Mouse (Mus musculus) limb, embryonic 15.5 days (tissue): ENCODE measurements around the gene Hps1. TPM values are rescaled to one million over a fixed set of nuclear protein-coding genes. Genes with fewer than 3 reads are reported as not detected.

Source experiments
- ATAC-seq: fragments of 200-750 bp; cut with Nextera tagmentation; 2 replicates; pipeline ENCODE4 v1.8.0; 2017; ENCODE audit warnings: low read depth, moderate TSS enrichment; ENCODE audit not compliant: insufficient number of reproducible peaks, low FRiP score, low TSS enrichment
- H3K27ac ChIP-seq: fragments of 300-500 bp; sonication (generic); 2 replicates; pipeline ENCODE4 v1.5.1; 2015; ENCODE audit warnings: moderate library complexity, mild to moderate bottlenecking, inconsistent platforms
- H3K27me3 ChIP-seq: fragments of 300-500 bp; sonication (generic); 2 replicates; pipeline ENCODE4 v1.6.1; 2015; ENCODE audit warnings: inconsistent platforms
- H3K36me3 ChIP-seq: fragments of 300-500 bp; sonication (generic); 2 replicates; pipeline ENCODE4 v1.6.1; 2015; ENCODE audit warnings: inconsistent platforms
- H3K4me1 ChIP-seq: fragments of 300-500 bp; sonication (generic); 2 replicates; pipeline ENCODE4 v1.6.1; 2015; ENCODE audit warnings: inconsistent platforms
- H3K4me2 ChIP-seq: fragments of 300-500 bp; sonication (generic); 2 replicates; pipeline ENCODE4 v1.6.1; 2015; ENCODE audit warnings: mild to moderate bottlenecking, inconsistent platforms
- H3K4me3 ChIP-seq: fragments of 300-500 bp; sonication (generic); 2 replicates; pipeline ENCODE4 v1.5.1; 2015; ENCODE audit warnings: mild to moderate bottlenecking, inconsistent platforms
- H3K9ac ChIP-seq: fragments of 300-500 bp; sonication (generic); 2 replicates; pipeline ENCODE4 v1.6.1; 2015; ENCODE audit warnings: inconsistent platforms
- H3K9me3 ChIP-seq: fragments of 300-500 bp; sonication (generic); 2 replicates; pipeline ENCODE4 v1.6.1; 2016; ENCODE audit warnings: inconsistent platforms
- WGBS: fragments of 180-500 bp; shearing (Covaris S2); methylation state at CpG from one replicate; pipeline ENCODE4 v1.1.7; 2015; 5-methylcytosine and 5-hydroxymethylcytosine counted together
- polyA plus RNA-seq: library from polyadenylated mRNA; unstranded; fragments of >200 nt; fragmentation: Nextera tagmentation; extraction: Ambion mirVana; gene quantifications from 2 replicates; pipeline ENCODE4 v1.2.1, GENCODE M21; 2015

The Hps1 gene
- polyA plus RNA-seq, 1 experiment from 2014 or later: 15.3 TPM

- H3K27ac ChIP-seq: no peak overlapping the region
- no peak for ATAC-seq
- H3K4me2 ChIP-seq: no peak overlapping the region
- no peak overlapping the region for H3K9ac ChIP-seq
- H3K4me1 ChIP-seq: peaks cover 18% of the 10 kb centered on the region
- WGBS: 61% methylated on average over 9 of the region's 9 CpGs
- no peaks in the 10 kb centered on the region for H3K9me3 ChIP-seq
- H3K27me3 ChIP-seq: no peaks in the 10 kb centered on the region
- no peaks in the 10 kb centered on the region for H3K36me3 ChIP-seq
- H3K4me3 ChIP-seq: no peak overlapping the region
These were observed 42.0 kb downstream of the Hps1 start for GRCm38 (mm10) chr19:42737753-42738152.

GRCm38 (mm10) chr19:42734982-42735381, 44.8 kb downstream of the Hps1 start:
- Histone ChIP-seq H3K4me3 (no peak overlapping the region), H3K27me3 (no peaks in the 10 kb centered on the region), H3K27ac (no peak overlapping the region), H3K4me2 (no peak overlapping the region), H3K9ac (no peak overlapping the region), H3K36me3 (no peaks in the 10 kb centered on the region), H3K9me3 (no peaks in the 10 kb centered on the region), H3K4me1 (peaks cover 4% of the 10 kb centered on the region; the same call in 1 of the 2 replicates)
- WGBS: 64% methylated on average over 5 of the region's 5 CpGs
- ATAC-seq: no peak

- Histone ChIP-seq H3K4me1 (peaks cover 15% of the 10 kb centered on the region), H3K9ac (no peak overlapping the region), H3K27ac (no peak overlapping the region), H3K9me3 (no peaks in the 10 kb centered on the region), H3K27me3 (no peaks in the 10 kb centered on the region), H3K4me2 (no peak overlapping the region), H3K36me3 (no peaks in the 10 kb centered on the region), H3K4me3 (no peak overlapping the region)
- no peak for ATAC-seq
- WGBS: 84% methylated on average over 4 of the region's 4 CpGs
These were observed 52.4 kb downstream of the Hps1 start for GRCm38 (mm10) chr19:42727424-42727823.

- Histone ChIP-seq H3K27me3 (no peaks in the 10 kb centered on the region), H3K9ac (no peak overlapping the region), H3K4me1 (peaks cover 19% of the 10 kb centered on the region), H3K4me2 (no peak overlapping the region), H3K9me3 (no peaks in the 10 kb centered on the region), H3K4me3 (no peak overlapping the region), H3K27ac (no peak overlapping the region), H3K36me3 (no peaks in the 10 kb centered on the region)
- 92% methylated on average over 10 of the region's 10 CpGs for WGBS
- ATAC-seq: no peak
These were observed 53.0 kb downstream of the Hps1 start for GRCm38 (mm10) chr19:42726766-42727165.

GRCm38 (mm10) chr19:42725973-42726350, 53.8 kb downstream of the Hps1 start:
- Histone ChIP-seq H3K4me2 (no peak overlapping the region), H3K36me3 (no peaks in the 10 kb centered on the region), H3K4me3 (no peak overlapping the region), H3K9ac (no peak overlapping the region), H3K4me1 (peaks cover 19% of the 10 kb centered on the region), H3K27ac (no peak overlapping the region), H3K9me3 (no peaks in the 10 kb centered on the region), H3K27me3 (no peaks in the 10 kb centered on the region)
- 73% methylated on average over 3 of the region's 3 CpGs for WGBS
- no peak for ATAC-seq

- 29% methylated on average over 16 of the region's 16 CpGs for WGBS
- Histone ChIP-seq H3K4me2 (no peak overlapping the region), H3K4me3 (no peak overlapping the region), H3K27ac (no peak overlapping the region), H3K9ac (no peak overlapping the region), H3K36me3 (no peaks in the 10 kb centered on the region), H3K4me1 (peaks cover 19% of the 10 kb centered on the region), H3K9me3 (no peaks in the 10 kb centered on the region), H3K27me3 (no peaks in the 10 kb centered on the region)
- ATAC-seq: 0 out of 2 replicates have a peak, but pooled peaks have one; percentile 16
These were observed 54.5 kb downstream of the Hps1 start for GRCm38 (mm10) chr19:42725056-42725972.

- Histone ChIP-seq H3K36me3 (no peaks in the 10 kb centered on the region), H3K4me1 (peaks cover 19% of the 10 kb centered on the region), H3K27ac (no peak overlapping the region), H3K27me3 (peaks cover 7% of the 10 kb centered on the region; the same call in 1 of the 2 replicates), H3K4me3 (no peak overlapping the region), H3K9ac (no peak overlapping the region), H3K4me2 (no peak overlapping the region), H3K9me3 (no peaks in the 10 kb centered on the region)
- WGBS: 59% methylated on average over 6 of the region's 6 CpGs
- no peak for ATAC-seq
These were observed 56.5 kb downstream of the Hps1 start for GRCm38 (mm10) chr19:42723302-42723701.

- Histone ChIP-seq H3K36me3 (no peaks in the 10 kb centered on the region), H3K27me3 (peaks cover 7% of the 10 kb centered on the region; the same call in 1 of the 2 replicates), H3K9ac (no peak overlapping the region), H3K27ac (no peak overlapping the region), H3K9me3 (no peaks in the 10 kb centered on the region), H3K4me2 (no peak overlapping the region), H3K4me3 (no peak overlapping the region), H3K4me1 (peaks cover 22% of the 10 kb centered on the region)
- peak; percentile 43; the same call in 1 of the 2 replicates for ATAC-seq
- 3% methylated on average over 2 of the region's 2 CpGs for WGBS
These were observed 57.3 kb downstream of the Hps1 start for GRCm38 (mm10) chr19:42722500-42722899.

GRCm38 (mm10) chr19:42718101-42718500, 61.7 kb downstream of the Hps1 start:
- no peak overlapping the region for H3K4me3 ChIP-seq
- no peak overlapping the region for H3K4me2 ChIP-seq
- H3K9me3 ChIP-seq: no peaks in the 10 kb centered on the region
- WGBS: 52% methylated on average over 3 of the region's 3 CpGs
- ATAC-seq: no peak
- no peaks in the 10 kb centered on the region for H3K36me3 ChIP-seq
- H3K27ac ChIP-seq: no peak overlapping the region
- H3K27me3 ChIP-seq: peaks cover 7% of the 10 kb centered on the region; the same call in 1 of the 2 replicates
- H3K4me1 ChIP-seq: peaks cover 15% of the 10 kb centered on the region
- H3K9ac ChIP-seq: no peak overlapping the region

GRCm38 (mm10) chr19:42717668-42718067, 62.1 kb downstream of the Hps1 start:
- WGBS: 31% methylated on average over 5 of the region's 5 CpGs
- no peak overlapping the region for H3K4me2 ChIP-seq

GRCm38 (mm10) chr19:42716507-42716906, 63.3 kb downstream of the Hps1 start:
- Histone ChIP-seq H3K27ac (no peak overlapping the region), H3K4me1 (peaks cover 9% of the 10 kb centered on the region; the same call in 1 of the 2 replicates), H3K9me3 (no peaks in the 10 kb centered on the region), H3K36me3 (no peaks in the 10 kb centered on the region), H3K9ac (no peak overlapping the region), H3K4me3 (no peak overlapping the region), H3K4me2 (no peak overlapping the region), H3K27me3 (peaks cover 7% of the 10 kb centered on the region; the same call in 1 of the 2 replicates)
- WGBS: 48% methylated on average over 7 of the region's 7 CpGs
- ATAC-seq: no peak

More at GRCm38 (mm10) chr19:42717668-42718067, 62.1 kb downstream of the Hps1 start:
- ATAC-seq: no peak
- Histone ChIP-seq H3K9ac (no peak overlapping the region), H3K36me3 (no peaks in the 10 kb centered on the region), H3K27me3 (peaks cover 7% of the 10 kb centered on the region; the same call in 1 of the 2 replicates), H3K27ac (no peak overlapping the region), H3K4me3 (no peak overlapping the region), H3K4me1 (peaks cover 15% of the 10 kb centered on the region), H3K9me3 (no peaks in the 10 kb centered on the region)

- H3K4me3 ChIP-seq: no peak overlapping the region
- no peak overlapping the region for H3K9ac ChIP-seq
- peaks cover 9% of the 10 kb centered on the region; the same call in 1 of the 2 replicates for H3K4me1 ChIP-seq
- ATAC-seq: no peak
- no peak overlapping the region for H3K27ac ChIP-seq
- H3K9me3 ChIP-seq: no peaks in the 10 kb centered on the region
- H3K4me2 ChIP-seq: no peak overlapping the region
- H3K27me3 ChIP-seq: no peaks in the 10 kb centered on the region
- WGBS: 78% methylated on average over 9 of the region's 9 CpGs
- H3K36me3 ChIP-seq: no peaks in the 10 kb centered on the region
These were observed 66.0 kb downstream of the Hps1 start for GRCm38 (mm10) chr19:42713770-42714169.
